Mouse (Mus musculus) olfactory bulb, adult 2 months (tissue): ENCODE data around the gene Padi4. TPM values are rescaled to one million over a fixed set of nuclear protein-coding genes. Genes with fewer than 3 reads are reported as not detected.
A peak's percentile ranks its signal among the peaks of the same experiment; 100 is the strongest.

Experiments
- H3K27ac ChIP-seq: fragments of 200-500 bp; 2 replicates; pipeline ENCODE4 v1.5.1; 2012; ENCODE audit warnings: low read depth, low read length; ENCODE audit not compliant: insufficient read depth
- H3K4me1 ChIP-seq: fragments of 200-500 bp; 2 replicates; pipeline ENCODE4 v1.6.1; 2012; ENCODE audit warnings: low read length; ENCODE audit not compliant: control insufficient read depth, insufficient read depth
- H3K4me3 ChIP-seq: fragments of 200-500 bp; 2 replicates; pipeline ENCODE4 v1.5.1; 2012; ENCODE audit warnings: mild to moderate bottlenecking, low read depth, low read length, moderate library complexity; ENCODE audit not compliant: insufficient read depth
- CTCF ChIP-seq: fragments of 200-500 bp; IDR thresholded peaks from 2 replicates; pipeline ENCODE4 v1.5.1; 2012; ENCODE audit warnings: low read depth, mild to moderate bottlenecking, low read length, moderate library complexity; ENCODE audit not compliant: insufficient read depth
- POLR2A ChIP-seq: fragments of 200-500 bp; IDR thresholded peaks from 2 replicates; pipeline ENCODE4 v1.6.1; 2012; ENCODE audit warnings: mild to moderate bottlenecking, low read depth, low read length, moderate library complexity; ENCODE audit not compliant: insufficient read depth
- WGBS: fragments of 180-500 bp; shearing (Covaris S2); methylation state at CpG from one replicate; pipeline ENCODE4 v1.1.7; 2018; 5-methylcytosine and 5-hydroxymethylcytosine counted together
- polyA plus RNA-seq: library from polyadenylated mRNA; stranded (reverse); fragments of >200 nt; gene quantifications from 2 replicates; pipeline ENCODE4 v1.2.4, GENCODE M21; 2012; ENCODE audit warnings: low replicate concordance; ENCODE audit not compliant: missing spikeins, insufficient read depth, insufficient read length

Padi4 gene
- polyA plus RNA-seq, 1 experiment = not detected

GRCm38 (mm10) chr4:140792584-140792983 lies 18.5 kb upstream of the Padi4 start:
- Histone ChIP-seq H3K27ac (no peak overlapping the region), H3K4me3 (no peak overlapping the region), H3K4me1 (0 out of 2 replicates have a peak, but pooled peaks cover 2% of the 10 kb centered on the region)
- TF ChIP-seq CTCF (no peak), POLR2A (no peak)
- 81% methylated on average over 7 of the region's 7 CpGs for WGBS

DNA sequence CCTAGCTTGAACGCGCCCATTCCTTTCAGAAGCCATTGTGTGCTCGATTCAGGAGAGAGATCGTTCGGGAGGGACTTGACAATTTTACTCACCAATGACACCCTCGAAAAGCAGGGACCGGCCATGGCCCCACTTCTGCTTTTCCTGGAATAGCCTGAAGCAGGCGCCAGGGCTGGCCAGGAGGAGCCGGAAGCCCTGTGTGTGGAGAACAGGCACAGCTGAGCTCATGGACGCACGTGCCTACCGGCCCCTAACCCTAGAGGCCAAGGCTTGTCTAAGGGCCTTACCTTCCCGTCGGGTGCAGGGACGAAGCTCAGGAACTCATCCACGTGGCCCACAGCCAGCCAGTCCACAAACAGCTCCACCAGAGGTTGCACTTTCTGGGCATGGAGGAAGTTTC lies 17.0 kb upstream of the Padi4 start:
- no peak overlapping the region for H3K27ac ChIP-seq
- WGBS = 88% methylated on average over 16 of the region's 16 CpGs
- H3K4me1 ChIP-seq = 0 out of 2 replicates have a peak, but pooled peaks cover 2% of the 10 kb centered on the region
- no peak for TF ChIP-seq CTCF
- TF ChIP-seq POLR2A = no peak
- no peak overlapping the region for H3K4me3 ChIP-seq

DNA sequence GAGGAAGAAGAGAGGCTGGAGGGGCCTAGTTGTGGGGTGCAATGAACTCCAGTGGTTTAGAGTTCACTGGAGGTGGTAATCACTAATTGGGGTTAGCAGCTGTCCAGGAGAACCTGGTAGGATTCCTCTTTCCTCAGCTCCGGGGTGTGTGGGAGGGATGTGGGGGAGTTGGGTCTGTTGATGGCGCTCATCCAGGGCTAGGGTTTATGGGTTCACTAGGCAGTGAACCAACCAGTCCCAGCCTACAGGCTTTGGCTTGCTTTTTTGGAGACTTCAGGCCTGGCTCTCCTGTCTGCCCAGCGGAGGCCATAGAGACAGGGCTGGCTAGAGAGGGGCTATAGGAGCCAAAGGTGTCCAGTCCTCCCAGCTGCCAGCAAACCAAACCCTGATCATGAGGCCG lies 15.9 kb upstream of the Padi4 start:
- Histone ChIP-seq H3K4me1 (0 out of 2 replicates have a peak, but pooled peaks cover 2% of the 10 kb centered on the region), H3K4me3 (no peak overlapping the region), H3K27ac (no peak overlapping the region)
- no peak for TF ChIP-seq CTCF
- TF ChIP-seq POLR2A = no peak
- 88% methylated on average over 4 of the region's 4 CpGs for WGBS

GRCm38 (mm10) chr4:140788983-140789382 lies 14.9 kb upstream of the Padi4 start:
- Histone ChIP-seq H3K4me3 (no peak overlapping the region), H3K4me1 (0 out of 2 replicates have a peak, but pooled peaks cover 2% of the 10 kb centered on the region), H3K27ac (no peak overlapping the region)
- WGBS = 47% methylated on average over 6 of the region's 6 CpGs
- TF ChIP-seq CTCF (peak; percentile 33; the same call in 1 of the 2 replicates), POLR2A (no peak)

DNA sequence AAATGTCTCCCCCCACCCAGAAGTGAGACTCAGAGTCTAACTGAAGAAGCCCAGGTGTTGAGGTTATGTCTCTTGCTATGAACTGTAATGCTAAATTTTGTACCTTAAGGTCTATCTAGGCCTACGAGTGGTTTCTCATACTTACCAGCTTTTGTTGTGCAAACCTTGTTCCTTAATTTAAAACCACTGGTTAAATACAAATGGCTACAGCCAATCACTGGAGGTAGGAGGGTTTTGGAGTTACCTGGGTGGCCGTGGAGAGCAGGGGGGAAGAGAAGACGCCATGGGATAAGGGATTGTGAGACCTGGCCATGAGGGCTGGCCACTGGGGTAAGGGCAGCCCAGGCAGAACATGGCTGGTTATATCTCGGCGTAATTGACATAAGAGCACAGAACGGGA lies 14.2 kb upstream of the Padi4 start:
- 94% methylated on average over 6 of the region's 6 CpGs for WGBS
- TF ChIP-seq POLR2A = no peak
- TF ChIP-seq CTCF = no peak
- H3K4me3 ChIP-seq = no peak overlapping the region
- H3K27ac ChIP-seq = no peak overlapping the region
- H3K4me1 ChIP-seq = 0 out of 2 replicates have a peak, but pooled peaks cover 2% of the 10 kb centered on the region

DNA sequence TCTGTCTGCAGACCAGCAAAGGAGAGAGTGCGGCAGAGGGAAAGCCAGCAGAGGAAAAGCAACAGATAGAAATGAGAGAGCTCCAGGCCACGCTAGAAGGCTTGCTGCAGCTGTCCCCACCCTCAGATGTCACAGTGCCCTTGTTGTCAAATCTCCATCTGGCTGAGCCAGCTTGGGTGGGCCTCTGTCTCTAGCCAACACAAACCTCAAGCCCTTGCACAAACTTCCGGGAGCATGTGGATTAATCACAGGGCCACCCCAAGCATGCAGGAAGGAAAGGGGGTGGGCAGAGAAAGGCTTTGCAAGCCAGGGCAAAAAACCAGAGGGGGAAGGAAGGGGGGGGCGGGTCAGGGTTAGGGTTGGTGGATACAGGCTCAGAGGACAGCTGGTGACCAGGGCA lies 13.4 kb upstream of the Padi4 start:
- no peak for TF ChIP-seq POLR2A
- no peak for TF ChIP-seq CTCF
- Histone ChIP-seq H3K4me3 (no peak overlapping the region), H3K27ac (no peak overlapping the region), H3K4me1 (0 out of 2 replicates have a peak, but pooled peaks cover 2% of the 10 kb centered on the region)
- WGBS = 75% methylated on average over 4 of the region's 4 CpGs

DNA sequence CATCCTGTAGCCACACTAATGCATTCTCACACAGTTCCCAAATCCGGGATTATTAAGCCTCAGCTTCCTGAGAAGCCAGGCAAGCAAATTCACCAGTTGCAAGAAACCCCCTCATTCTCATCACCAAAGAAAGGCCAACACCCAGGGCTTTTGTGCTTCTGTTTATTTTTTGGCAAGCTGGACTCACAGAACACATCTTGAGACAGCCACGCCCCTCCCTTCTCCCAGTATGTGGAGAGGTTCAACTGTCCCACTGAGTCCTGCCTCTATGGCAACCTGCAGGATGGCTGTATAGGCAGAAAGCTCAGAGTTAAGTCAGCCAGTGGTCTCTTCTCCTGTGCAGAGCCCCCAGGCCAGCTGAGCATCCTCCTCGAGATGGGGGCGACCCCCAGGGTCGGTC lies 11.2 kb upstream of the Padi4 start:
- 0 out of 2 replicates have a peak, but pooled peaks cover 2% of the 10 kb centered on the region for H3K4me1 ChIP-seq
- WGBS = 84% methylated on average over 5 of the region's 5 CpGs
- TF ChIP-seq POLR2A (no peak), CTCF (no peak)
- no peak overlapping the region for H3K4me3 ChIP-seq
- H3K27ac ChIP-seq = no peak overlapping the region

DNA sequence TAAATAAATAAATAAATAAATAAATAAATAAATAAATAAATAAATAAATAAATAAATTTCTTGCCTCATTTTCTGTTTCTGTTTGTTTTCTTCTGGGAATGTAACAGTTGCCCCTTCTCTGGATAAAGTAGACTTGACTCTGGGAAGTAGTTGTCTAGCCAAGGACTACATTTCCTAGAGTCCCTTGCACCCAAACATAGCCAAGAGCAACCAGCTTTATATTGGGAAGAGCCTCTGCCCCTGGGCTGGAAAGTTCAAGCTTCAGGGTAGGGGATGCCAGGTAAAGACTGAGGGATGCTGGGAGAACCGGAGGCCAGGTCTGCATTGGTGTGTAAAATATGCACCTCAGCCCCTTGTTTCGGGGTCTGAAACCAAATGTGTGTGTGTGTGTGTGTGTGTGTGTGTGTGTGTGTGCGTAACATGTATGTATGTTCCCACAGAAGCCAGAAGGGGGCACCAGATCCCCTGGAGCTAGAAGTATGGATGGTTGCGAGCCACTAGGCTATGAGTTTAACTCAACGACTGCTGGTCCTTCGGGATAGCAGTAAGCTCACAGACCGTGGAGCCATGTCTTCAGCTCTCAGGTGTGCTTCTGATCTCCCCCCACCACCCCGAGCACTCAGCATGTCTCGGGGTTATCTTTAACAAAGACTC lies 10.4 kb upstream of the Padi4 start:
- H3K4me3 ChIP-seq = no peak overlapping the region
- H3K27ac ChIP-seq = no peak overlapping the region
- no peak for TF ChIP-seq POLR2A
- TF ChIP-seq CTCF = no peak
- 97% methylated on average over 9 of the region's 9 CpGs for WGBS
- H3K4me1 ChIP-seq = 0 out of 2 replicates have a peak, but pooled peaks cover 2% of the 10 kb centered on the region

DNA sequence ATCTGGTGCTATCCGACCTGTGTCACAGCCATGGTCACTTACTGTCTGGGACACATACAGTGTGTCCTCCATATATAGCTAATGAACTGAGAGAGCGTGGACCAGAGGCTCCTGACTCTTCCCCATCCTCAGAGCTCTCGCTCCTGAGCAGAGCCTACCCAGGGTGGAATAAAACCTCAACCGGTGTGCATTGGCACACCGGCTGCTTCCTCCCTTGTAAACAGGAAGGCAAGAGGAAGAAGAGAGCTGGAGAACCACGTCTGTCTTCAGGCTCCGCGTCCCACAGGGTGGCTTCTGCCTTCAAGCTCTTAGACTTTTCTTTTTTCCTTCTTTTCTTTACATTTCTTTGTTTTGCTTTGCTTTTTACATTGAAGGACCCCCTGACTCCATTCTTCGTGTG lies 8.8 kb upstream of the Padi4 start:
- 90% methylated on average over 9 of the region's 9 CpGs for WGBS
- TF ChIP-seq CTCF (no peak), POLR2A (no peak)
- H3K4me3 ChIP-seq = no peak overlapping the region
- no peaks in the 10 kb centered on the region for H3K4me1 ChIP-seq
- no peak overlapping the region for H3K27ac ChIP-seq
